Mouse (Mus musculus): Measurements from ENCODE around the gene Tysnd1. TPM values are rescaled to one million over a fixed set of nuclear protein-coding genes. Genes with fewer than 3 reads are reported as not detected.

Tysnd1 gene
- polyA plus RNA-seq, 1 experiment from 2014 or later = 30.7 TPM

DNA sequence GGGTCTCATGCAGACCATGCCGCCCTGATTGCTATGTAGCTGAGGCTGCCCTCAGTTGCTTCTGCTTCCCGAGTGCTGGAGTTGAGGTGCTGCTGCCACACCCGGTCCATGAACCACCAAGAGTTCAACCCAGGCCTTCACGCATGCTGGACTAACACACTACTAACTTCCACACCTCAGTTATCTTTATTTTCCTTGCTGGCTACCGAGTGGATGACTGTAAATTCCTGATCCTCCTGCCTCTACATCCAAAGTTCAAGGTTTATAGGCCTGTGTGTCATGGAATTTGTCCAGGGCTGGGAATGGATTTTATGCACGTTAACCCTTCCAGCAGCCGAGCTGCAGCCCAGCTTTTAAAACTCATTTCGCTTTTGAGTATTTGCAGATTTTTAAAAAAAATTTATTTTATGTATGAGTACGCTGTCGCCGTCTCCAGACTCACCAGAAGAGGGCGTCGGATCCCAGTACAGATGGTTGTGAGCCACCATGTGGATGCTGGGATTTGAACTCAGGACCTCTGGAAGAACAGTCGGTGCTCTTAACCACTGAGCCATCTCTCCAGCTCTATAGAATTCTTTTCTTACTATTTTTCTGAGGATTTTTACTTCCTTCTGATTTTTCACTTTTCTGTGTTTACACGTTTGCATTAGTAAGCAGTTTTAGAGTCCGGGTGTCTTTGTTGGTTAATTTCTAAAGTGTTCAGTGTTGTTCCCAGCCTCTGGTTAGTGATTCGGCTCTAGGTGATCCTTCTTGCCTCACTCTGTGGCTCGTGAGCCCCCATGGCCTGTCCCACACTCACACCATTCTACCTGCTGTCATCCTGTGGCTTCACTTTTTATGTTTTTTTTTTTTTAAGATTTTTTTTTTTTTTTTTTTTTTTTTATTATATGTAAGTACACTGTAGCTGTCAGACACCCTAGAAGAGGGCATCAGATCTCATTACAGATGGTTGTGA is 38.1 kb upstream of the Tysnd1 start:
- no peak for DNase-seq (ENCODE audit: low spot score)
- no peak for ATAC-seq (replicated peaks; ENCODE audit: insufficient number of reproducible peaks, low FRiP score, low TSS enrichment, low read depth)
- H3K4me1 ChIP-seq (ENCODE audit: control insufficient read depth, insufficient read depth, low read length) = no peaks in the 10 kb centered on the region
- H3K4me3 ChIP-seq (ENCODE audit: low read depth, low read length) = no peak overlapping the region
- 91% methylated on average over 18 of the region's 18 CpGs for WGBS
- no peaks in the 10 kb centered on the region; the same call in none of the 2 replicates for H3K36me3 ChIP-seq (replicated peaks; ENCODE audit: control insufficient read depth, insufficient read depth, low read depth, low read length)
- no peaks in the 10 kb centered on the region for H3K9me3 ChIP-seq (replicated peaks; ENCODE audit: control insufficient read depth, low read length)
- no peaks in the 10 kb centered on the region for H3K27me3 ChIP-seq (ENCODE audit: control insufficient read depth, insufficient read depth, low read length)
- no peak overlapping the region for H3K27ac ChIP-seq (replicated peaks; ENCODE audit: low read depth, low read length)
- H3K4me2 ChIP-seq (ENCODE audit: low read depth, low read length) = no peak overlapping the region
- no peak overlapping the region for H3K9ac ChIP-seq (replicated peaks; ENCODE audit: low read length)

GRCm38 (mm10) chr10:61657985-61658384 is 37.3 kb upstream of the Tysnd1 start:
- Histone ChIP-seq H3K4me3 (ENCODE audit: low read depth, low read length) (no peak overlapping the region), H3K9me3 (replicated peaks; ENCODE audit: control insufficient read depth, low read length) (no peaks in the 10 kb centered on the region), H3K27me3 (ENCODE audit: control insufficient read depth, insufficient read depth, low read length) (no peaks in the 10 kb centered on the region), H3K36me3 (replicated peaks; ENCODE audit: control insufficient read depth, insufficient read depth, low read depth, low read length) (no peaks in the 10 kb centered on the region; the same call in none of the 2 replicates), H3K27ac (replicated peaks; ENCODE audit: low read depth, low read length) (no peak overlapping the region), H3K4me1 (ENCODE audit: control insufficient read depth, insufficient read depth, low read length) (no peaks in the 10 kb centered on the region), H3K9ac (replicated peaks; ENCODE audit: low read length) (no peak overlapping the region), H3K4me2 (ENCODE audit: low read depth, low read length) (no peak overlapping the region)
- no peak for ATAC-seq (replicated peaks; ENCODE audit: insufficient number of reproducible peaks, low FRiP score, low TSS enrichment, low read depth)
- WGBS = 30% methylated on average over 4 of the region's 4 CpGs
- DNase-seq (ENCODE audit: low spot score) = peak; percentile 71

- no peaks in the 10 kb centered on the region for H3K27me3 ChIP-seq (ENCODE audit: control insufficient read depth, insufficient read depth, low read length)
Measured at GRCm38 (mm10) chr10:61661887-61662286, 33.4 kb upstream of the Tysnd1 start.

GRCm38 (mm10) chr10:61662391-61662988 is 32.8 kb upstream of the Tysnd1 start:
- DNase-seq (ENCODE audit: low spot score) (peak; percentile 8), ATAC-seq (replicated peaks; ENCODE audit: insufficient number of reproducible peaks, low FRiP score, low TSS enrichment, low read depth) (no peak; the same call in 1 of the 2 replicates)
- WGBS = 75% methylated on average over 10 of the region's 10 CpGs
- no peak overlapping the region for H3K4me3 ChIP-seq (ENCODE audit: low read depth, low read length)
- no peaks in the 10 kb centered on the region; the same call in none of the 2 replicates for H3K36me3 ChIP-seq (replicated peaks; ENCODE audit: control insufficient read depth, insufficient read depth, low read depth, low read length)
- no peak overlapping the region for H3K4me2 ChIP-seq (ENCODE audit: low read depth, low read length)
- no peak overlapping the region for H3K27ac ChIP-seq (replicated peaks; ENCODE audit: low read depth, low read length)
- no peaks in the 10 kb centered on the region for H3K27me3 ChIP-seq (ENCODE audit: control insufficient read depth, insufficient read depth, low read length)
- H3K9ac ChIP-seq (replicated peaks; ENCODE audit: low read length) = no peak overlapping the region
- no peaks in the 10 kb centered on the region for H3K9me3 ChIP-seq (replicated peaks; ENCODE audit: control insufficient read depth, low read length)
- no peaks in the 10 kb centered on the region for H3K4me1 ChIP-seq (ENCODE audit: control insufficient read depth, insufficient read depth, low read length)

More at GRCm38 (mm10) chr10:61661887-61662286, 33.4 kb upstream of the Tysnd1 start:
- ATAC-seq (replicated peaks; ENCODE audit: insufficient number of reproducible peaks, low FRiP score, low TSS enrichment, low read depth) (no peak), DNase-seq (ENCODE audit: low spot score) (no peak)
- no peak overlapping the region for H3K4me2 ChIP-seq (ENCODE audit: low read depth, low read length)
- no peaks in the 10 kb centered on the region; the same call in none of the 2 replicates for H3K36me3 ChIP-seq (replicated peaks; ENCODE audit: control insufficient read depth, insufficient read depth, low read depth, low read length)
- H3K27ac ChIP-seq (replicated peaks; ENCODE audit: low read depth, low read length) = no peak overlapping the region
- no peak overlapping the region for H3K9ac ChIP-seq (replicated peaks; ENCODE audit: low read length)
- H3K4me1 ChIP-seq (ENCODE audit: control insufficient read depth, insufficient read depth, low read length) = no peaks in the 10 kb centered on the region
- no peaks in the 10 kb centered on the region for H3K9me3 ChIP-seq (replicated peaks; ENCODE audit: control insufficient read depth, low read length)
- WGBS = 82% methylated on average over 8 of the region's 8 CpGs
- H3K4me3 ChIP-seq (ENCODE audit: low read depth, low read length) = no peak overlapping the region

DNA sequence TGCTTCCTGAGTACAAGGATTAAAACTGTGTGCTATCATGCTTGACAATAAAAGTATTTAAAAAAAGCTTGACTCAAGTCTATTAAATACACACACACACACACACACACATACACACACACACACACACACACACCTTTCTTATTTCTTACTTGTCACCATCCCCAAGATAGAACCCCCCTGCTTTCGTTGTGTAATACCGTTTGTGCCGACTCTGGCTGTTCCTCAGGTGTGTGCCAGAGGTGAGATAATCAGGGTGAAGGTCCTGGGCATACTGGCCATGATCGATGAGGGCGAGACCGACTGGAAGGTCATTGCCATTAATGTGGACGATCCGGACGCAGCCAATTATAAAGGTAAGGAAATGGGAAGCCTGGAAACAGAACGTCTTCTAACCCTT is 30.2 kb upstream of the Tysnd1 start:
- ATAC-seq (replicated peaks; ENCODE audit: insufficient number of reproducible peaks, low FRiP score, low TSS enrichment, low read depth) = no peak
- no peak overlapping the region for H3K4me3 ChIP-seq (ENCODE audit: low read depth, low read length)
- H3K9ac ChIP-seq (replicated peaks; ENCODE audit: low read length) = no peak overlapping the region
- no peak for DNase-seq (ENCODE audit: low spot score)
- no peaks in the 10 kb centered on the region for H3K9me3 ChIP-seq (replicated peaks; ENCODE audit: control insufficient read depth, low read length)
- no peak overlapping the region for H3K27ac ChIP-seq (replicated peaks; ENCODE audit: low read depth, low read length)
- H3K27me3 ChIP-seq (ENCODE audit: control insufficient read depth, insufficient read depth, low read length) = no peaks in the 10 kb centered on the region
- no peaks in the 10 kb centered on the region for H3K4me1 ChIP-seq (ENCODE audit: control insufficient read depth, insufficient read depth, low read length)
- no peak overlapping the region for H3K4me2 ChIP-seq (ENCODE audit: low read depth, low read length)
- peaks cover 3% of the 10 kb centered on the region for H3K36me3 ChIP-seq (replicated peaks; ENCODE audit: control insufficient read depth, insufficient read depth, low read depth, low read length)
- WGBS = 92% methylated on average over 10 of the region's 10 CpGs

DNA sequence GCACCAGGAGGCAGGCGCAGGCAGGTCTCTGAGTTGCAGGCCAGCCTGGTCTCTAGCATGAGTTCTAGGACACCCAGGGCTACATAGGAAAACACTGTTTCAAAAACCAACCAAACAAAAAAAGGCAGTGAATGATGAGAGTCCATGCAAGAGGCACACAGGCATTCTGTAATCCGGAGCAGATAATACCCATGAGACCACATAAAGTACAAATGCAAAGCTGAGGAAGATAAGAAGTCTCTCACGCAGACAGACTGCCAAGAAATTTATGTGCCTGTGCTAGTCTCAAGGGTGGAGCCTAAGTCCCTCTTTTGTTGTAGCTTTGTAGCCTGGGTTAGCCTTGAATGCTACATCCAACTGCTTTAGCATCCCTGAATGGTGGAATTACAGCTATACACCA is 29.7 kb upstream of the Tysnd1 start:
- H3K4me1 ChIP-seq (ENCODE audit: control insufficient read depth, insufficient read depth, low read length) = no peaks in the 10 kb centered on the region
- 95% methylated on average over 3 of the region's 3 CpGs for WGBS
- H3K4me3 ChIP-seq (ENCODE audit: low read depth, low read length) = no peak overlapping the region
- H3K36me3 ChIP-seq (replicated peaks; ENCODE audit: control insufficient read depth, insufficient read depth, low read depth, low read length) = peaks cover 8% of the 10 kb centered on the region
- no peak overlapping the region for H3K27ac ChIP-seq (replicated peaks; ENCODE audit: low read depth, low read length)
- no peaks in the 10 kb centered on the region for H3K27me3 ChIP-seq (ENCODE audit: control insufficient read depth, insufficient read depth, low read length)
- no peak overlapping the region for H3K4me2 ChIP-seq (ENCODE audit: low read depth, low read length)
- no peak overlapping the region for H3K9ac ChIP-seq (replicated peaks; ENCODE audit: low read length)
- ATAC-seq (replicated peaks; ENCODE audit: insufficient number of reproducible peaks, low FRiP score, low TSS enrichment, low read depth) = no peak
- H3K9me3 ChIP-seq (replicated peaks; ENCODE audit: control insufficient read depth, low read length) = no peaks in the 10 kb centered on the region
- DNase-seq (ENCODE audit: low spot score) = no peak

- 88% methylated on average over 7 of the region's 7 CpGs for WGBS
- H3K4me1 ChIP-seq (ENCODE audit: control insufficient read depth, insufficient read depth, low read length) = no peaks in the 10 kb centered on the region
- H3K27ac ChIP-seq (replicated peaks; ENCODE audit: low read depth, low read length) = no peak overlapping the region
- H3K4me3 ChIP-seq (ENCODE audit: low read depth, low read length) = no peak overlapping the region
- H3K27me3 ChIP-seq (ENCODE audit: control insufficient read depth, insufficient read depth, low read length) = no peaks in the 10 kb centered on the region
- no peaks in the 10 kb centered on the region for H3K9me3 ChIP-seq (replicated peaks; ENCODE audit: control insufficient read depth, low read length)
- H3K36me3 ChIP-seq (replicated peaks; ENCODE audit: control insufficient read depth, insufficient read depth, low read depth, low read length) = peaks cover 9% of the 10 kb centered on the region
- no peak overlapping the region for H3K4me2 ChIP-seq (ENCODE audit: low read depth, low read length)
- no peak overlapping the region for H3K9ac ChIP-seq (replicated peaks; ENCODE audit: low read length)
- ATAC-seq (replicated peaks; ENCODE audit: insufficient number of reproducible peaks, low FRiP score, low TSS enrichment, low read depth) = no peak
- DNase-seq (ENCODE audit: low spot score) = no peak
Measured at GRCm38 (mm10) chr10:61669289-61669688, 26.0 kb upstream of the Tysnd1 start.

- H3K36me3 ChIP-seq (replicated peaks; ENCODE audit: control insufficient read depth, insufficient read depth, low read depth, low read length) = peaks cover 9% of the 10 kb centered on the region
- ATAC-seq (replicated peaks; ENCODE audit: insufficient number of reproducible peaks, low FRiP score, low TSS enrichment, low read depth) (no peak), DNase-seq (ENCODE audit: low spot score) (no peak)
- no peaks in the 10 kb centered on the region for H3K4me1 ChIP-seq (ENCODE audit: control insufficient read depth, insufficient read depth, low read length)
- no peaks in the 10 kb centered on the region for H3K27me3 ChIP-seq (ENCODE audit: control insufficient read depth, insufficient read depth, low read length)
- H3K9ac ChIP-seq (replicated peaks; ENCODE audit: low read length) = no peak overlapping the region
- no peak overlapping the region for H3K4me3 ChIP-seq (ENCODE audit: low read depth, low read length)
- H3K27ac ChIP-seq (replicated peaks; ENCODE audit: low read depth, low read length) = no peak overlapping the region
- H3K4me2 ChIP-seq (ENCODE audit: low read depth, low read length) = no peak overlapping the region
- H3K9me3 ChIP-seq (replicated peaks; ENCODE audit: control insufficient read depth, low read length) = no peaks in the 10 kb centered on the region
Measured at GRCm38 (mm10) chr10:61669896-61670295, 25.4 kb upstream of the Tysnd1 start.
